Mouse (Mus musculus): ENCODE measurements around the gene Cab39l. TPM values are rescaled to one million over a fixed set of nuclear protein-coding genes. Genes with fewer than 3 reads are reported as not detected.
"Not testable (repeated sequence)": the region's sequence is repeated elsewhere in the genome, so short reads cannot be mapped to it uniquely, and the experiment has no call there.

Gene Cab39l
- polyA plus RNA-seq (2015; fragmentation: Nextera tagmentation; extraction: Ambion mirVana) = 22.2 and 22.4 TPM in 2 replicates

DNA sequence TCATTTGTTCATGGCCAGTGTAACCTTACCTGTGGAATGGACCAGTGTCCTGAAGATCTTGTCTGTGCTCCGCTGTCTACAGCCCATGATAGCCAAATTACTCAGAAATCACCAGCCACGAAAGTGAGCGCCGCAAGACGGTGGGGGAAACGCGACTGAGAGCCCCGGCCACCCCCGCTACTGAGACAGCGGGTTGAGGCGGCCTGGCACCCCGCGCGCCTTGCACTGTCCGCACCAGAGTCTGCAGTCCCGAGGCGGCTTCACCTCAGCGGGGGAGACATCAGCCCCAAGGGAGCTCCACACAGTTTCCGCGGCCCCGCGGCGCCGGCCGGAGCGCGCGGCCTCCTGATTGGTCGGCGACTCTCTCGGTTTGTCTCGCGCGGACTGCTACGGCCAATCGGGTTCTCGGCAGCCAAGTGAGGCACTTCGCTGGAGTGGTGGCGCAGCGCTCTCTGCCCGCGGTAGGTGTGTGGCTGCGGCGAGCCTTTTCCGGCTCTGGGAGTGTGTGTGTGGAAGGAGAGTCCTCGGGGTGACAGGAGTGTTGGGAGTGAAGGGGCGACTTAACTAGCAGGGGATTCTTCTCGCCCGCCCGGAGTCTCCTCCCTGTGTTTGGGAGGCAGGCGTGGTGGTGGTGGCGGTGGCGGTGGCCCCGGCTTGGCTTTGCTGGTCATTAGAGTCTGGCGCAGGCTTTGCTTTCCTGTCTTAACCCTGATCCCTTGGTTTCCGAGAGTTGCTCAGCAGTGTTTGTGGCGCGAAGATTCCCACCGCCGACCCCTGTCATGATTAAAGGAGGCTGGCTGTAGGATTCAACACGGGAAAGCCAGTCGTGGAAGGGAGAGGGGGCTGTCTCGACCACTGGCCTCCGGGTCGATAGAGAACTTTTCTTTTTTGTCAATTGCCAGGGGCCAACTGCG, at the start of gene Cab39l, which contains the start of gene Setdb2:
Gene Cab39l, plus strand, starts transcription at position 415 of the 914 bp plus-strand sequence.
Gene Setdb2, minus strand, starts transcription at position 327 of the 914 bp plus-strand sequence.
- H3K9me3 ChIP-seq (replicated peaks; ENCODE audit: control insufficient read depth, low read length, poor library complexity, severe bottlenecking) = no peaks in the 10 kb centered on the region
- H3K27ac ChIP-seq (ENCODE audit: low read length) = peak within 1 kb of the TSS; percentile 71
- peak; percentile 100 for ATAC-seq
- no peaks in the 10 kb centered on the region for H3K27me3 ChIP-seq (ENCODE audit: control insufficient read depth, insufficient read depth, low read depth, low read length)
- H3K9ac ChIP-seq (ENCODE audit: low read depth, low read length) = peak within 1 kb of the TSS; percentile 84
- under 1% methylated on average over 65 of the region's 66 CpGs for WGBS
- H3K4me1 ChIP-seq (ENCODE audit: control insufficient read depth, insufficient read depth, low read length) = peaks cover 6% of the 10 kb centered on the region
- H3K36me3 ChIP-seq (ENCODE audit: control insufficient read depth, insufficient read depth, low read length) = no peaks in the 10 kb centered on the region
- peak within 1 kb of the TSS; percentile 81 for H3K4me3 ChIP-seq (ENCODE audit: low read depth, low read length)
- H3K4me2 ChIP-seq (ENCODE audit: low read length) = peak within 1 kb of the TSS; percentile 75

DNA sequence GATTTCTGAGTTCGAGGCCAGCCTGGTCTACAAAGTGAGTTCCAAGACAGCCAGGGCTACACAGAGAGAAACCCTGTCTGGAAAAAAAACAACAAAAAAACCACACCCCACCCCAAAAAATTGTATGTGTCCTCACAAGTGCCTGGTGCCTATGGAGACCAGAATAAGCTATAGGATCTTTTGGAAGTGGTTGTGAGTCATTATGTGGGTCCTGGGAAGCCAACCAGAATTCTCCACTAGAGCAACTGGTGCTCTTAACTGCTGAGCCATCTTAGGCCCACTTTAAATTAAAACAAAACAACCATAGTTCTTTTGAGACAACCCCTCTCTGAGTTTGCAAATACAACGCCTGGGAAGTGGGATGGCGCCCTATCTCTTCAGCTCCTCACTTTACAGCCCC, 45.5 kb upstream of the Cab39l start, which contains the start of gene Phf11c:
Gene Phf11c, minus strand, starts transcription at position 101 of the 400 bp plus-strand sequence.
- Histone ChIP-seq H3K9ac (ENCODE audit: low read depth, low read length) (no peak within 1 kb of the TSS), H3K36me3 (ENCODE audit: control insufficient read depth, insufficient read depth, low read length) (no peaks in the 10 kb centered on the region), H3K27ac (ENCODE audit: low read length) (no peak within 1 kb of the TSS), H3K4me1 (ENCODE audit: control insufficient read depth, insufficient read depth, low read length) (no peaks in the 10 kb centered on the region), H3K4me2 (ENCODE audit: low read length) (no peak within 1 kb of the TSS), H3K9me3 (replicated peaks; ENCODE audit: control insufficient read depth, low read length, poor library complexity, severe bottlenecking) (no peaks in the 10 kb centered on the region), H3K27me3 (ENCODE audit: control insufficient read depth, insufficient read depth, low read depth, low read length) (no peaks in the 10 kb centered on the region), H3K4me3 (ENCODE audit: low read depth, low read length) (no peak within 1 kb of the TSS)
- no peak for ATAC-seq
- 95% methylated on average over 3 of the region's 3 CpGs for WGBS

DNA sequence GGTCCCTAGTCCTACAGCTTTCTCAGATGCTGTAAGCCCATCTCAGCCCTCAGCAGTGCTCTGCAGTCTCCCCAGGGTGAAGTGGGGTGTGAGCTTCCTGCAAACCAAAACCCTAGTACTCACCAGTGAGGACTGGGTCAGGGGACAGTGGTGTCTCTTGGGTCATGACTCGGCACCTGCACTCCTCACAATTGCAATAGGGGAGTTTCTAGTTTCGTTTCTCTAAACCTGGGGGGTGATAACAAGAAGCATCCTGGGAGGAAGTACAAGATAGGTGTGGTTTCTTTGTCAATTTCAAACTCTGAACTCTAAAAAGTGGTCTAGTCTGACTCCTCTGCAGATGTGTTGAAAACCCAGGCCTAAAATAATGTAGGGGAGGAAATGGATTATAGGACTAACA, 43.8 kb upstream of the Cab39l start:
- WGBS = 75% methylated on average over 2 of the region's 2 CpGs
- Histone ChIP-seq H3K9ac (ENCODE audit: low read depth, low read length) (no peak overlapping the region), H3K36me3 (ENCODE audit: control insufficient read depth, insufficient read depth, low read length) (no peaks in the 10 kb centered on the region), H3K4me2 (ENCODE audit: low read length) (no peak overlapping the region), H3K27ac (ENCODE audit: low read length) (no peak overlapping the region), H3K4me3 (ENCODE audit: low read depth, low read length) (no peak overlapping the region), H3K9me3 (replicated peaks; ENCODE audit: control insufficient read depth, low read length, poor library complexity, severe bottlenecking) (no peaks in the 10 kb centered on the region), H3K4me1 (ENCODE audit: control insufficient read depth, insufficient read depth, low read length) (no peaks in the 10 kb centered on the region), H3K27me3 (ENCODE audit: control insufficient read depth, insufficient read depth, low read depth, low read length) (no peaks in the 10 kb centered on the region)
- ATAC-seq = no peak

DNA sequence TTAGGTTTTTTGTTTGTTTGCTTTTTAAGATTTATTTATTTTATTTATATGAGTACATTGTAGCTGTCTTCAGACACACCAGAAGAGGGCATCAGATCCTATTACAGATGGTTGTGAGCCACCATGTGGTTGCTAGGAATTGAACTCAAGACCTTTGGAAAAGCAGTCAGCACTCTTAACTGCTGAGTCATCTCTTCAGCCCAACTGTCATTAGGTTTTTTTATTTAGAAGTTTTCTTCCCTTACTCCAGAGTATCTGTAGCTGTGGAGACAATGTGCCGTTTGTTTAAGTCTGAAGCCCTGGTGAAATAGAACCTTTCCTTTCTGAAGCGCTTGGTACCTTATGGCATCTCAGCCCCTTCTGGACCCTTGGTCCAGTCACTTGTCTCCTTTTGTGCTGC, 25.8 kb upstream of the Cab39l start:
- not testable (repeated sequence) for H3K27me3 ChIP-seq (ENCODE audit: control insufficient read depth, insufficient read depth, low read depth, low read length); H3K4me2 ChIP-seq (ENCODE audit: low read length); H3K27ac ChIP-seq (ENCODE audit: low read length); H3K36me3 ChIP-seq (ENCODE audit: control insufficient read depth, insufficient read depth, low read length); H3K4me1 ChIP-seq (ENCODE audit: control insufficient read depth, insufficient read depth, low read length); H3K9ac ChIP-seq (ENCODE audit: low read depth, low read length); H3K4me3 ChIP-seq (ENCODE audit: low read depth, low read length); H3K9me3 ChIP-seq (replicated peaks; ENCODE audit: control insufficient read depth, low read length, poor library complexity, severe bottlenecking); ATAC-seq
- WGBS = 93% methylated on average over 2 of the region's 2 CpGs

DNA sequence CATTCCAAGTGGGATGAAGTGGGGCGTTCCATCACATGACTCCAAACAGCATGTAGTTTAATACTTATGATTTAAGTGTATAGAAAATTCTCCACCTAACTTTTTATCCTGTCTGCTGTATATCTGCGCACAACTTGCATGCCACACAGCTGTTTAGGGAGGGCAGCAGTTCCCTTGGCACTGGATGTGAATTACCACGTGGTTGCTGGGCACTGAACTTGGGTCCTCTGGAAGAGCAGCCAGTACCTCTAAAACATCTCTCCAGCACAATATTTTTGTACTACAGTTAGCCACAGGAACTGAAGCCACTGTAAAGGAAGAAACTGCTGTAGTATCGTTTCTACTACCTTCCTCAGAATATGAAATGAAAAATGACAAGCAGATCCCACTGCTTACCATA, 22.6 kb upstream of the Cab39l start:
- no peak for ATAC-seq
- no peaks in the 10 kb centered on the region for H3K4me1 ChIP-seq (ENCODE audit: control insufficient read depth, insufficient read depth, low read length)
- no peak overlapping the region for H3K4me3 ChIP-seq (ENCODE audit: low read depth, low read length)
- no peak overlapping the region for H3K27ac ChIP-seq (ENCODE audit: low read length)
- no peak overlapping the region for H3K9ac ChIP-seq (ENCODE audit: low read depth, low read length)
- no peaks in the 10 kb centered on the region for H3K27me3 ChIP-seq (ENCODE audit: control insufficient read depth, insufficient read depth, low read depth, low read length)
- no peaks in the 10 kb centered on the region for H3K36me3 ChIP-seq (ENCODE audit: control insufficient read depth, insufficient read depth, low read length)
- H3K9me3 ChIP-seq (replicated peaks; ENCODE audit: control insufficient read depth, low read length, poor library complexity, severe bottlenecking) = no peaks in the 10 kb centered on the region
- no peak overlapping the region for H3K4me2 ChIP-seq (ENCODE audit: low read length)
- 92% methylated on average over 4 of the region's 4 CpGs for WGBS

DNA sequence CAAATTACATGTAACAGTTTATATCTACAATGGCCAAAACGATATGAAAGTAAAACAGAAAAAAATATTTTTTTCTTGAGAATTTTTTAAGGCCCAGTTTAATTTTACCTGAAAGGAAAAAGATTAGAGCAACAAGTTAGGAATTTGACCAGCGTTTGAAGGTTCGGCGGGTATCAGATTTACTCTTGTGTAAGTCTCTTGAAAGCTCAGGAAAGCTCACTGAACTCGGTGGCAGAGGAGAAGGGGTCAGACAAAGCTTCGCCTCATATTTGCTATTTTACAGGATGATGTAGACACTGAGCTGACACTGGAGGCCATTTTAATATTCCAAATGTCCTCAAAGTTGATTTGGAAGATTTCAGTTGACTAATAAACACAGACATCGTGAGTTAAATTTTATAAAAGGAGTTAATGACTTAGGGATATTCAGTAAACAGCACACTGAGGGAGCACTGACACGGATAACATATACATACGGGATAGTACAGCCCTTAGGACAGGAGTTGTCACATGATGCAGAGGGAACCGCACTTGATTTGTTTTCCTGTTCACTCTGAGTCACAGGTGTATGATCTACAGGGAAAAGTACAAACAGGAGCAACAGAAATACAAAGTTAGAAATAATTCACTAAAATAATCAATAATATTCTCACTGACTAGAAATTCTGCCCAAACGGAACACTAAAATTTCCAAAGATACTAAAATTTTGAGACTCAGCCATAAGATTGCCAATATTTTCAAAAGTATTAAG, 17.7 kb upstream of the Cab39l start:
- H3K9me3 ChIP-seq (replicated peaks; ENCODE audit: control insufficient read depth, low read length, poor library complexity, severe bottlenecking) = no peaks in the 10 kb centered on the region
- no peak for ATAC-seq
- H3K4me1 ChIP-seq (ENCODE audit: control insufficient read depth, insufficient read depth, low read length) = no peaks in the 10 kb centered on the region
- H3K27me3 ChIP-seq (ENCODE audit: control insufficient read depth, insufficient read depth, low read depth, low read length) = no peaks in the 10 kb centered on the region
- H3K9ac ChIP-seq (ENCODE audit: low read depth, low read length) = no peak overlapping the region
- H3K4me2 ChIP-seq (ENCODE audit: low read length) = no peak overlapping the region
- 84% methylated on average over 11 of the region's 11 CpGs for WGBS
- H3K4me3 ChIP-seq (ENCODE audit: low read depth, low read length) = no peak overlapping the region
- H3K27ac ChIP-seq (ENCODE audit: low read length) = no peak overlapping the region
- H3K36me3 ChIP-seq (ENCODE audit: control insufficient read depth, insufficient read depth, low read length) = no peaks in the 10 kb centered on the region

DNA sequence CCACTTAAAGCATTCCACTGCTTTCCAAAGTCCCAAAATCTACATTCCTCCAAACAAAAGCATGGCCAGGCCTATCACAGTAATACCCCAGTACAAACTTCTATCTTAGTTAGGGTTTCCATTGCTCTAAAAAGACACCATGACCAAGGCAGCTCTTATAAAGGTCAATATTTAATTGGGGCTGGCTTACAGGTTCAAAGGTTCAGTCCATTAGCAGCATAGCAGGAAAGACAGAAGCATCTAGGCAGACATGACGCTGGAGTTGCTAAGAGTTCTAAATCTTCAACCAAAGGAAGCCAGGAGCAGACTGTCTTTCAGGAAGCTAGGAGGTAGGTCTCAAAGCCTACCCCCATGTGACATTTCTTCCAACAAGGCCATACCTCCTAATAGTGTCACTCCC, 10.2 kb upstream of the Cab39l start:
- no peaks in the 10 kb centered on the region for H3K36me3 ChIP-seq (ENCODE audit: control insufficient read depth, insufficient read depth, low read length)
- H3K4me2 ChIP-seq (ENCODE audit: low read length) = no peak overlapping the region
- no peaks in the 10 kb centered on the region for H3K4me1 ChIP-seq (ENCODE audit: control insufficient read depth, insufficient read depth, low read length)
- H3K27me3 ChIP-seq (ENCODE audit: control insufficient read depth, insufficient read depth, low read depth, low read length) = no peaks in the 10 kb centered on the region
- WGBS = 94% methylated on average over 1 of the region's 1 CpGs
- H3K4me3 ChIP-seq (ENCODE audit: low read depth, low read length) = no peak overlapping the region
- no peak overlapping the region for H3K27ac ChIP-seq (ENCODE audit: low read length)
- H3K9me3 ChIP-seq (replicated peaks; ENCODE audit: control insufficient read depth, low read length, poor library complexity, severe bottlenecking) = no peaks in the 10 kb centered on the region
- ATAC-seq = no peak
- H3K9ac ChIP-seq (ENCODE audit: low read depth, low read length) = no peak overlapping the region

DNA sequence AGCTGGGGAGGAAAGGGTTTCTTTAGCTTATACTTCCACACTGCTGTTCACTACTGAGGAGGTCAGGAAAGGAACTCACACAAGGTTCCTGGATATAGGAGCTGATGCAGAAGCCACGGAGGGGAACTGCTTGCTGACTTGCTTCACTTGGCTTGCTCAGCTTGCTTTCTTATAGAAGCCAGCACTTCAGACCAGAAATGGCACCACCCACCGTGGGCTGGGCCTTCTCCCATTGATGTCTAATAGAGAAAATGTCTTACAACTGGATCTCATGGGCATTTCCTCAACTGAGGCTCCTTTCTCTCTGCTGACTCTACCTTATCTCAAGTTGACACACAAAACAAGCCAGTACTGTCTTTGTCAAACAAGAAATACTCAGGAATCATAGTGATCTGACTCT, 6.9 kb upstream of the Cab39l start:
- Histone ChIP-seq H3K4me3 (ENCODE audit: low read depth, low read length) (no peak overlapping the region), H3K9ac (ENCODE audit: low read depth, low read length) (no peak overlapping the region), H3K9me3 (replicated peaks; ENCODE audit: control insufficient read depth, low read length, poor library complexity, severe bottlenecking) (no peaks in the 10 kb centered on the region), H3K4me1 (ENCODE audit: control insufficient read depth, insufficient read depth, low read length) (no peaks in the 10 kb centered on the region), H3K27ac (ENCODE audit: low read length) (no peak overlapping the region), H3K27me3 (ENCODE audit: control insufficient read depth, insufficient read depth, low read depth, low read length) (no peaks in the 10 kb centered on the region), H3K4me2 (ENCODE audit: low read length) (no peak overlapping the region), H3K36me3 (ENCODE audit: control insufficient read depth, insufficient read depth, low read length) (no peaks in the 10 kb centered on the region)
- 70% methylated on average over 2 of the region's 2 CpGs for WGBS
- ATAC-seq = no peak

DNA sequence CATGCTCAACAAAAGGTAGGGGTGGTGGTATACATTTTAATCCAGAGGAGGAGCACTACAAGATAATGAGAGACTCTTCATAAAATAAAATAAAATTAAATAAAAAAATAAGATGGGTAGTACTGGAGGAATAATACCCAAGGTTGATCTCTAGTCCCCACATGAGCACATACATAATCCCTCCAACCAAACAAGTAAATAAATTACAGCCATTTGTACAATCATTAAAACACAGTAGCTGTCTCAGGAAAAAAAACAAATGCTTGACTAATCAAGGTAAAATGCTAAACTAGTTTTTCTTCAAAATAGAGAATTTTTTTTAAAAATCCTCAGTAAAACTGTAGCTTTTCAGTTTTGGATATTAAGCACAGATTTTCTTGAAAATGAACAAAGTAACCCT, 5.6 kb upstream of the Cab39l start:
- H3K27ac ChIP-seq (ENCODE audit: low read length) = no peak overlapping the region
- H3K4me3 ChIP-seq (ENCODE audit: low read depth, low read length) = no peak overlapping the region
- no peak overlapping the region for H3K9ac ChIP-seq (ENCODE audit: low read depth, low read length)
- no peaks in the 10 kb centered on the region for H3K9me3 ChIP-seq (replicated peaks; ENCODE audit: control insufficient read depth, low read length, poor library complexity, severe bottlenecking)
- peaks cover 4% of the 10 kb centered on the region for H3K4me1 ChIP-seq (ENCODE audit: control insufficient read depth, insufficient read depth, low read length)
- no peak for ATAC-seq
- no peaks in the 10 kb centered on the region for H3K36me3 ChIP-seq (ENCODE audit: control insufficient read depth, insufficient read depth, low read length)
- H3K27me3 ChIP-seq (ENCODE audit: control insufficient read depth, insufficient read depth, low read depth, low read length) = no peaks in the 10 kb centered on the region
- H3K4me2 ChIP-seq (ENCODE audit: low read length) = no peak overlapping the region
